Mouse (Mus musculus): ENCODE data around the gene Sestd1. TPM values are rescaled to one million over a fixed set of nuclear protein-coding genes. Genes with fewer than 3 reads are reported as not detected.
A peak's percentile ranks its signal among the peaks of the same experiment; 100 is the strongest.

Gene Sestd1
- total and polyA plus RNA-seq, 2 experiments = 0.80 to 1.6 TPM

DNA sequence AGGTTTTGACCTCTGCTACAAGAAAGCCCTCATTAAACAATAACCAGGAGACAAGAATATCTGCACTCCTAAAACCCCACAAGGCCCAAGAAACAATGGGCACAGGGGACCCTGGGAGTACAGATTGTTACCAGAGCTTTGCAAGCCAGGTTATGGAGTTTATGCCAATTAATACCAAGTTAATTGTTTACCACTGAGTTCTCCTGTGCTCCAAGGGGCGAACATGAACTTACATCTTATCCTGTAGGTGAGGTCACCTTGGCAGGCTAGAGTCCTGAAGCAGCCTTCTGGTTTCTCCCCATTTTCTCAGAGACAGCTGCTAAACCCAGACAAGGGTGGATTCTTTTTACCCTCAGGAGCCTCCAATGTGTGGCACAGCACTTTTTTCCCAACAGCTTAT is 32.0 kb downstream of the Sestd1 start:
- no peaks in the 10 kb centered on the region for H3K79me2 ChIP-seq (ENCODE audit: control insufficient read depth, insufficient read depth, low read length)
- H3K27me3 ChIP-seq (ENCODE audit: control insufficient read depth, insufficient read depth, low read length) = no peaks in the 10 kb centered on the region
- WGBS = 54% methylated on average over 1 of the region's 1 CpGs
- no peak for DNase-seq (ENCODE audit: extremely low read depth, low read depth, low spot score)
- H3K4me3 ChIP-seq (ENCODE audit: insufficient read depth, low read depth, low read length) = no peak overlapping the region
- no peaks in the 10 kb centered on the region for H3K36me3 ChIP-seq (ENCODE audit: control insufficient read depth, insufficient read depth, low read length)
- H3K4me1 ChIP-seq (ENCODE audit: control insufficient read depth, insufficient read depth, low read length) = no peaks in the 10 kb centered on the region
- H3K27ac ChIP-seq (replicated peaks; ENCODE audit: insufficient read depth, low read depth, low read length) = no peak overlapping the region
- H3K9ac ChIP-seq (ENCODE audit: low read depth, low read length) = no peak overlapping the region
- no peak for TF ChIP-seq POLR2A (IDR thresholded peaks at IDR 0.05; ENCODE audit: extremely low read depth, insufficient read depth, low read length)
- TF ChIP-seq CTCF (IDR thresholded peaks at IDR 0.05; ENCODE audit: low read depth, low read length) = no peak

- DNase-seq (ENCODE audit: extremely low read depth, low read depth, low spot score) = no peak
- Histone ChIP-seq H3K4me3 (ENCODE audit: insufficient read depth, low read depth, low read length) (no peak overlapping the region), H3K79me2 (ENCODE audit: control insufficient read depth, insufficient read depth, low read length) (no peaks in the 10 kb centered on the region), H3K27ac (replicated peaks; ENCODE audit: insufficient read depth, low read depth, low read length) (no peak overlapping the region), H3K4me1 (ENCODE audit: control insufficient read depth, insufficient read depth, low read length) (no peaks in the 10 kb centered on the region), H3K9ac (ENCODE audit: low read depth, low read length) (no peak overlapping the region), H3K27me3 (ENCODE audit: control insufficient read depth, insufficient read depth, low read length) (no peaks in the 10 kb centered on the region), H3K36me3 (ENCODE audit: control insufficient read depth, insufficient read depth, low read length) (no peaks in the 10 kb centered on the region)
- WGBS = 92% methylated on average over 10 of the region's 10 CpGs
- TF ChIP-seq CTCF (IDR thresholded peaks at IDR 0.05; ENCODE audit: low read depth, low read length) (no peak), POLR2A (IDR thresholded peaks at IDR 0.05; ENCODE audit: extremely low read depth, insufficient read depth, low read length) (no peak)
Measured at GRCm38 (mm10) chr2:77247200-77247830, 33.1 kb downstream of the Sestd1 start.

- DNase-seq (ENCODE audit: extremely low read depth, low read depth, low spot score) = no peak
- Histone ChIP-seq H3K27ac (replicated peaks; ENCODE audit: insufficient read depth, low read depth, low read length) (no peak overlapping the region), H3K27me3 (ENCODE audit: control insufficient read depth, insufficient read depth, low read length) (no peaks in the 10 kb centered on the region), H3K9ac (ENCODE audit: low read depth, low read length) (no peak overlapping the region), H3K4me1 (ENCODE audit: control insufficient read depth, insufficient read depth, low read length) (no peaks in the 10 kb centered on the region), H3K36me3 (ENCODE audit: control insufficient read depth, insufficient read depth, low read length) (no peaks in the 10 kb centered on the region), H3K79me2 (ENCODE audit: control insufficient read depth, insufficient read depth, low read length) (no peaks in the 10 kb centered on the region), H3K4me3 (ENCODE audit: insufficient read depth, low read depth, low read length) (no peak overlapping the region)
- WGBS = 87% methylated on average over 3 of the region's 3 CpGs
- TF ChIP-seq CTCF (IDR thresholded peaks at IDR 0.05; ENCODE audit: low read depth, low read length) (no peak), POLR2A (IDR thresholded peaks at IDR 0.05; ENCODE audit: extremely low read depth, insufficient read depth, low read length) (no peak)
Measured at GRCm38 (mm10) chr2:77245806-77246205, 34.6 kb downstream of the Sestd1 start.

- H3K9ac ChIP-seq (ENCODE audit: low read depth, low read length) = no peak overlapping the region
- TF ChIP-seq POLR2A (IDR thresholded peaks at IDR 0.05; ENCODE audit: extremely low read depth, insufficient read depth, low read length) = no peak
- no peak for TF ChIP-seq CTCF (IDR thresholded peaks at IDR 0.05; ENCODE audit: low read depth, low read length)
- no peaks in the 10 kb centered on the region for H3K4me1 ChIP-seq (ENCODE audit: control insufficient read depth, insufficient read depth, low read length)
- no peak overlapping the region for H3K4me3 ChIP-seq (ENCODE audit: insufficient read depth, low read depth, low read length)
- no peaks in the 10 kb centered on the region for H3K79me2 ChIP-seq (ENCODE audit: control insufficient read depth, insufficient read depth, low read length)
- H3K36me3 ChIP-seq (ENCODE audit: control insufficient read depth, insufficient read depth, low read length) = no peaks in the 10 kb centered on the region
- 84% methylated on average over 6 of the region's 6 CpGs for WGBS
- no peak for DNase-seq (ENCODE audit: extremely low read depth, low read depth, low spot score)
- H3K27ac ChIP-seq (replicated peaks; ENCODE audit: insufficient read depth, low read depth, low read length) = no peak overlapping the region
- no peaks in the 10 kb centered on the region for H3K27me3 ChIP-seq (ENCODE audit: control insufficient read depth, insufficient read depth, low read length)
Measured at GRCm38 (mm10) chr2:77242248-77242647, 38.1 kb downstream of the Sestd1 start.

DNA sequence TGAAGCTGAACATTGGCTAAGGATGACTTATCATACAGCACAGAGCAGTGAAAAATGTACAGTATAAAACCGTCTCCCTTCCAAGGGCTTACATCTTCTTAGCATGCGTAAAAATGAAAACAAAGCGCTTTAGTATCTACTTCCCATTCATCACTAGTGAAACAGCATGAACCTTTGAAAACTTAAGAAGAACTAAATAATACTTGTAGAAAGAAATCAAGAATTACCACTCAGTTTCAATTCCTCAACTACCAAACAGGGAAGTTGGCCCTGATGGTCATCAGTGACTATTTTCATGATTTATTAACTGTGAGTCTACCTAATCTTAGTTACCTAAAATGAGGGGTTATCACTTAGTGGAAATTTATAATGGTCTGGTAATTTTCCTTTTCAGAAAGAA is 41.8 kb downstream of the Sestd1 start:
- Histone ChIP-seq H3K4me3 (ENCODE audit: insufficient read depth, low read depth, low read length) (no peak overlapping the region), H3K79me2 (ENCODE audit: control insufficient read depth, insufficient read depth, low read length) (no peaks in the 10 kb centered on the region), H3K4me1 (ENCODE audit: control insufficient read depth, insufficient read depth, low read length) (no peaks in the 10 kb centered on the region), H3K36me3 (ENCODE audit: control insufficient read depth, insufficient read depth, low read length) (no peaks in the 10 kb centered on the region), H3K27ac (replicated peaks; ENCODE audit: insufficient read depth, low read depth, low read length) (no peak overlapping the region), H3K9ac (ENCODE audit: low read depth, low read length) (no peak overlapping the region), H3K27me3 (ENCODE audit: control insufficient read depth, insufficient read depth, low read length) (no peaks in the 10 kb centered on the region)
- peak; percentile 16 for DNase-seq (ENCODE audit: extremely low read depth, low read depth, low spot score)
- WGBS = 91% methylated on average over 3 of the region's 3 CpGs
- TF ChIP-seq CTCF (IDR thresholded peaks at IDR 0.05; ENCODE audit: low read depth, low read length) = no peak
- no peak for TF ChIP-seq POLR2A (IDR thresholded peaks at IDR 0.05; ENCODE audit: extremely low read depth, insufficient read depth, low read length)

- no peak for TF ChIP-seq POLR2A (IDR thresholded peaks at IDR 0.05; ENCODE audit: extremely low read depth, insufficient read depth, low read length)
- no peak for TF ChIP-seq CTCF (IDR thresholded peaks at IDR 0.05; ENCODE audit: low read depth, low read length)
- Histone ChIP-seq H3K9ac (ENCODE audit: low read depth, low read length) (no peak overlapping the region), H3K4me3 (ENCODE audit: insufficient read depth, low read depth, low read length) (no peak overlapping the region), H3K27me3 (ENCODE audit: control insufficient read depth, insufficient read depth, low read length) (no peaks in the 10 kb centered on the region), H3K36me3 (ENCODE audit: control insufficient read depth, insufficient read depth, low read length) (no peaks in the 10 kb centered on the region), H3K4me1 (ENCODE audit: control insufficient read depth, insufficient read depth, low read length) (no peaks in the 10 kb centered on the region), H3K27ac (replicated peaks; ENCODE audit: insufficient read depth, low read depth, low read length) (no peak overlapping the region), H3K79me2 (ENCODE audit: control insufficient read depth, insufficient read depth, low read length) (no peaks in the 10 kb centered on the region)
- no peak for DNase-seq (ENCODE audit: extremely low read depth, low read depth, low spot score)
- WGBS = 58% methylated on average over 3 of the region's 3 CpGs
Measured at GRCm38 (mm10) chr2:77238046-77238445, 42.3 kb downstream of the Sestd1 start.

All from liver, adult 2 months (tissue).